Mouse (Mus musculus) lung, embryonic 16.5 days (tissue): ENCODE measurements at regions not wholly inside any gene's neighbourhood (a gene's known extent, or its start where the extent isn't known, plus 50 kb on each side); places are given as distances from the start of the nearest gene placed in this dataset.

Experiments used
- ATAC-seq: fragments of 200-750 bp; cut with Nextera tagmentation; 2 replicates; pipeline ENCODE4 v1.8.0; 2017; ENCODE audit warnings: low read depth, mild to moderate bottlenecking, moderate library complexity
- H3K27ac ChIP-seq: fragments of 300-500 bp; sonication (generic); 2 replicates; pipeline ENCODE4 v1.5.1; 2014; ENCODE audit warnings: mild to moderate bottlenecking, control low read depth, low read length
- H3K27me3 ChIP-seq: fragments of 300-500 bp; sonication (generic); 2 replicates; pipeline ENCODE4 v1.6.1; 2014; ENCODE audit warnings: low read depth, low read length, mixed read lengths; ENCODE audit not compliant: control insufficient read depth, insufficient read depth
- H3K36me3 ChIP-seq: fragments of 300-500 bp; sonication (generic); 2 replicates; pipeline ENCODE4 v1.6.1; 2014; ENCODE audit warnings: low read length; ENCODE audit not compliant: control insufficient read depth, insufficient read depth
- H3K4me1 ChIP-seq: fragments of 300-500 bp; sonication (generic); replicated peaks from 2 replicates; pipeline ENCODE4 v1.6.1; 2014; ENCODE audit warnings: low read length, mixed read lengths; ENCODE audit not compliant: control insufficient read depth, insufficient read depth
- H3K4me2 ChIP-seq: fragments of 300-500 bp; sonication (generic); 2 replicates; pipeline ENCODE4 v1.6.1; 2014; ENCODE audit warnings: low read depth, low read length, control low read depth
- H3K4me3 ChIP-seq: fragments of 300-500 bp; sonication (generic); 2 replicates; pipeline ENCODE4 v1.5.1; 2014; ENCODE audit warnings: mild to moderate bottlenecking, low read length, control low read depth
- H3K9ac ChIP-seq: fragments of 300-500 bp; sonication (generic); 2 replicates; pipeline ENCODE4 v1.6.1; 2014; ENCODE audit warnings: low read length, control low read depth
- H3K9me3 ChIP-seq: fragments of 300-500 bp; sonication (generic); 2 replicates; pipeline ENCODE4 v1.6.1; 2016; ENCODE audit warnings: low read length; ENCODE audit not compliant: control insufficient read depth
- WGBS: fragments of 180-500 bp; shearing (Covaris S2); extraction: QIAGEN DNeasy Blood & Tissue Kit; methylation state at CpG from one replicate; pipeline ENCODE4 v1.1.7; 2014; 5-methylcytosine and 5-hydroxymethylcytosine counted together

DNA sequence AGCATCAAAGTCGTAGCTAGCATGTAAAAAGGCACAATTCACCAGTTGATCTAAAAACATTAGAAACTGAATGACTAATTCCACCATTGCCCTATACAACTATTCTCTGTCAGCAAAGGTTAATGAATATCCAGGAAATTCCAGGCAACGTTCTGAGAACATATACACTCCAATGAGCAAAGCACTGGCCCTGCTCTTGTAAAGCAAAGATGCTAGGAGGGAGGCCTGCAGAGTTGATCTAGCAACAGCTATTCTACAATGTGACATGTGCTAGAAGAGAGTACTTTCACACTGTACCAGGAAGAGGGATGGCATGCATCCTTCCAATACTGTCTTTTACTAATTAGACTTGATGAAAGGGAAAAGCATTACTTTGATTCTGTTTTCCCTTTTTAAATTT lies 225.4 kb upstream of the Ppargc1a start:
- no peak for ATAC-seq
- H3K27me3 ChIP-seq = no peaks in the 10 kb centered on the region
- no peaks in the 10 kb centered on the region for H3K36me3 ChIP-seq

GRCm38 (mm10) chr5:51788768-51789167 lies 221.2 kb upstream of the Ppargc1a start:
- no peak for ATAC-seq
- H3K27me3 ChIP-seq = no peaks in the 10 kb centered on the region
- no peak overlapping the region for H3K9ac ChIP-seq
- 66% methylated on average over 6 of the region's 6 CpGs for WGBS
- H3K4me3 ChIP-seq = no peak overlapping the region
- H3K9me3 ChIP-seq = no peaks in the 10 kb centered on the region
- no peaks in the 10 kb centered on the region for H3K4me1 ChIP-seq
- no peaks in the 10 kb centered on the region for H3K36me3 ChIP-seq
- H3K4me2 ChIP-seq = no peak overlapping the region
- H3K27ac ChIP-seq = no peak overlapping the region

More for the DNA sequence above, 225.4 kb upstream of the Ppargc1a start:
- Histone ChIP-seq H3K27ac (no peak overlapping the region), H3K4me1 (no peaks in the 10 kb centered on the region), H3K9ac (no peak overlapping the region), H3K4me2 (no peak overlapping the region), H3K4me3 (no peak overlapping the region), H3K9me3 (no peaks in the 10 kb centered on the region)
- WGBS = 53% methylated on average over 2 of the region's 2 CpGs

DNA sequence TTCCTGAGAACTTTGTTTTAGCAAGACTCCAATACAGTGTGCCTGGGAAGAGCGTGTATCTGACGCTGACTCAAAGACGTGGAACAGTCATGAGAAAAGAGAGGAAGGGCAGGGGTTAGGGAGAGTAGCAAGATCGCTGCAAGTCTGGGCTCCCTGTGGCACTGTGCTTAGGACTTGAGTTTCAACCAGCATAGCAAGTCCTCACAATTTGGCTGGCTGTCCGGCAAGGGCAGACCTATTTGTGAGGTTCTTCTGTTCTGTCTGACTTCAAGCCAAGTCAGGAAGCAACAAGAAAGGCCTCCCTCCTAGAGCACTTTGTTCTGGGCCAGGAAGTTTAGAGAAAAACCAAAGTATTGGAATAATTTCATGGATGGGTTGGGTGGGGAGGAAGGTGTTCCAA lies 216.0 kb upstream of the Ppargc1a start:
- no peak overlapping the region for H3K4me2 ChIP-seq

DNA sequence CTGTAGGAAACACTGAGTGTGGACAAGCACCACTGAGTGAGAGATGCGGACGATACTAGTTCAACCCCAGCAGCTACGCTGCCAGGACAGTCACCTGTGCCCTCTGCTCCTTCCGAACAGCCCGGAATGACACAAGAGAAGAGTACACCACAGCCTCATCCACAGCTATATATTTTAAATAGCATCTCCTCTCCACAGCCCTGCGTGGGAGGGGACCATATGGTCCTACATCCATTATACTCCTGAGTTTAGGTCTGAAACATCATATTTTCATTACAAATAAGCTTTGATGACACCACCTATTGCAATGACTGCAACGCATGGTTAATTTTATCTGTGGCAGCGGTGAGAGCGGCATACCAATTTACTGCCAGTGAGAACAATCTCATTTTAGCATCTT lies 215.6 kb upstream of the Ppargc1a start:
- WGBS = 92% methylated on average over 9 of the region's 9 CpGs
- no peaks in the 10 kb centered on the region for H3K36me3 ChIP-seq

More for the DNA sequence above, 216.0 kb upstream of the Ppargc1a start:
- Histone ChIP-seq H3K4me3 (no peak overlapping the region), H3K27me3 (no peaks in the 10 kb centered on the region), H3K27ac (no peak overlapping the region), H3K36me3 (no peaks in the 10 kb centered on the region), H3K9ac (no peak overlapping the region), H3K9me3 (no peaks in the 10 kb centered on the region), H3K4me1 (no peaks in the 10 kb centered on the region)
- no peak for ATAC-seq
- 65% methylated on average over 5 of the region's 5 CpGs for WGBS

GRCm38 (mm10) chr5:51775502-51776145 lies 208.1 kb upstream of the Ppargc1a start:
- WGBS = 81% methylated on average over 9 of the region's 9 CpGs
- Histone ChIP-seq H3K4me2 (no peak overlapping the region), H3K9ac (no peak overlapping the region), H3K4me3 (no peak overlapping the region), H3K27ac (no peak overlapping the region), H3K9me3 (no peaks in the 10 kb centered on the region), H3K36me3 (no peaks in the 10 kb centered on the region), H3K4me1 (no peaks in the 10 kb centered on the region), H3K27me3 (no peaks in the 10 kb centered on the region)
- no peak for ATAC-seq

More for the DNA sequence above, 215.6 kb upstream of the Ppargc1a start:
- H3K9me3 ChIP-seq = no peaks in the 10 kb centered on the region
- H3K4me3 ChIP-seq = no peak overlapping the region
- no peaks in the 10 kb centered on the region for H3K27me3 ChIP-seq
- H3K4me2 ChIP-seq = no peak overlapping the region
- no peaks in the 10 kb centered on the region for H3K4me1 ChIP-seq
- ATAC-seq = no peak
- no peak overlapping the region for H3K9ac ChIP-seq
- no peak overlapping the region for H3K27ac ChIP-seq

GRCm38 (mm10) chr5:51771655-51772054 lies 204.1 kb upstream of the Ppargc1a start:
- no peaks in the 10 kb centered on the region for H3K27me3 ChIP-seq
- no peak overlapping the region for H3K4me2 ChIP-seq
- H3K9ac ChIP-seq = no peak overlapping the region
- no peak overlapping the region for H3K27ac ChIP-seq
- no peak overlapping the region for H3K4me3 ChIP-seq
- H3K36me3 ChIP-seq = no peaks in the 10 kb centered on the region
- H3K9me3 ChIP-seq = no peaks in the 10 kb centered on the region
- WGBS = 58% methylated on average over 2 of the region's 2 CpGs
- no peak for ATAC-seq
- no peaks in the 10 kb centered on the region for H3K4me1 ChIP-seq

DNA sequence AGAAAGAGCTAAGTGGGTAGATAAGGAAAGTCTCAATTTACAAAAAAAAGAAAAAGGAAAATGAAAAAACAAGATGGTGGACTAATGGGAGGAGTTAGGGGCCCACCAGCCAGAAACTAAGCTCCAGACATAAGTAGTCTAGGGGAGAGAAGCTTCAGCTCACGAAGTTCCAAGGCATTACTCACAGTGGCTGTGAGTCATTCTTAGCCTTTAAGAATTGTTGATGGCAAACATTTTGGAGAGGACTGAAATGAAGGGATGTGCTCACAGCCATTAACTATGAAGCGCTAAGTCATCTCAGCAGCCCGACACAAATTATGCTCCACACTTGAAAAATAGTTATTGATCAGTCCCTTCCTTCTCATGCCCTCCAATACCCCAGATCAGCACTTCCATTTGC lies 198.6 kb upstream of the Ppargc1a start:
- ATAC-seq = no peak
- H3K27ac ChIP-seq = no peak overlapping the region
- WGBS = 70% methylated on average over 3 of the region's 3 CpGs
- no peak overlapping the region for H3K4me3 ChIP-seq
- H3K4me1 ChIP-seq = no peaks in the 10 kb centered on the region
- H3K4me2 ChIP-seq = no peak overlapping the region
- no peaks in the 10 kb centered on the region for H3K27me3 ChIP-seq
- H3K36me3 ChIP-seq = no peaks in the 10 kb centered on the region
- no peak overlapping the region for H3K9ac ChIP-seq
- H3K9me3 ChIP-seq = no peaks in the 10 kb centered on the region

- H3K4me1 ChIP-seq = no peaks in the 10 kb centered on the region
- no peak overlapping the region for H3K9ac ChIP-seq
- no peaks in the 10 kb centered on the region for H3K27me3 ChIP-seq
- no peak overlapping the region for H3K4me3 ChIP-seq
- no peaks in the 10 kb centered on the region for H3K36me3 ChIP-seq
- H3K4me2 ChIP-seq = no peak overlapping the region
- 70% methylated on average over 7 of the region's 7 CpGs for WGBS
- no peak for ATAC-seq
- no peak overlapping the region for H3K27ac ChIP-seq
- H3K9me3 ChIP-seq = no peaks in the 10 kb centered on the region
These were observed 196.9 kb upstream of the Ppargc1a start for GRCm38 (mm10) chr5:51764416-51764815.

DNA sequence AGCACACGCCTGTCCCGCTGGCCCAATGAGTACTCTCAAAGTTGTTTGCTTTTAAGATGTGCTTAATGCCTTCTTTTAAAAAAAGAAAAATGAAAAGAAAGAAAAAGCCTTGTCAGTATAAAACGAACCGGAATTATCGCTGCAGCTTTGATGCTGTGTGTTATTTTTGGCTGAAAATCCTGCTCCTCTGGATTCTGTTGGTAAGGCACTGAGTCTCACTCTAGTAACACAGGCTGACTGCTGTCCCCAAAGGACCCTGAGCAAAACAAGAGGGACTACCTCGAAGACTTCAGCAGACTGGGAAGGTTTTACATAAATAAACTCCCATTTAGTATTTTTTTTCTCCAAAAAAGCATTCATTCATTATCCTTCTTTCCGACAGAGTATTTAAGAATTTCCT lies 196.1 kb upstream of the Ppargc1a start:
- Histone ChIP-seq H3K36me3 (no peaks in the 10 kb centered on the region), H3K9ac (no peak overlapping the region), H3K9me3 (no peaks in the 10 kb centered on the region), H3K27ac (no peak overlapping the region), H3K4me1 (no peaks in the 10 kb centered on the region), H3K27me3 (no peaks in the 10 kb centered on the region), H3K4me2 (no peak overlapping the region), H3K4me3 (no peak overlapping the region)
- 45% methylated on average over 7 of the region's 7 CpGs for WGBS
- ATAC-seq = no peak

DNA sequence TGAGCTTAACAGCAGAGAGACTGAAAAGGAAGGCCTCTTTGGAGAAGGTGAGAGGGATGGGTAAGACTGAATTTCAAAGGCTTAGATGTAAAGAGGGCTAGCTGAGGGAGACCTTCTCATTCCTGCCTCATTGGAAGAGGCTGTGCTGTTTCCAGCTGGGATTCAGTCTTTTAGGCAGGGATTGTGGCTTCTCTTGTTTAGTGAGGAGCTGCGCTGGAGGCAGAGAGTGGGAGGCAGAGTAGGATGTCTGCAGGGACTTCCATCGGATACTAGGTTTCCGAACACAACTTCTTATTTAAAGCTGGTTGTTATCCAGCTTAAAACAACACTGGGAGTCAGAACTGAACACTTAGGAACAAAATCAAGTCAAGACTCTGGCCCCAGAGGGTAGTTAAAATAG lies 194.8 kb upstream of the Ppargc1a start:
- H3K4me1 ChIP-seq = no peaks in the 10 kb centered on the region
- H3K9me3 ChIP-seq = no peaks in the 10 kb centered on the region
- 70% methylated on average over 3 of the region's 3 CpGs for WGBS
- H3K9ac ChIP-seq = no peak overlapping the region
- no peak overlapping the region for H3K4me3 ChIP-seq
- no peak overlapping the region for H3K27ac ChIP-seq
- no peaks in the 10 kb centered on the region for H3K36me3 ChIP-seq
- H3K27me3 ChIP-seq = no peaks in the 10 kb centered on the region
- H3K4me2 ChIP-seq = no peak overlapping the region
- no peak for ATAC-seq
